Mouse (Mus musculus) cerebellum, postnatal 4 days (tissue): Measurements from ENCODE around the gene Myh9.

ENCODE experiments used
- DNase-seq, 2 experiments: peaks; one replicate each; pipeline ENCODE4 v3.0.0; 2022; ENCODE audit warnings: low spot score in 2 of 2, mixed read lengths in 1 of 2

Myh9 gene

DNA sequence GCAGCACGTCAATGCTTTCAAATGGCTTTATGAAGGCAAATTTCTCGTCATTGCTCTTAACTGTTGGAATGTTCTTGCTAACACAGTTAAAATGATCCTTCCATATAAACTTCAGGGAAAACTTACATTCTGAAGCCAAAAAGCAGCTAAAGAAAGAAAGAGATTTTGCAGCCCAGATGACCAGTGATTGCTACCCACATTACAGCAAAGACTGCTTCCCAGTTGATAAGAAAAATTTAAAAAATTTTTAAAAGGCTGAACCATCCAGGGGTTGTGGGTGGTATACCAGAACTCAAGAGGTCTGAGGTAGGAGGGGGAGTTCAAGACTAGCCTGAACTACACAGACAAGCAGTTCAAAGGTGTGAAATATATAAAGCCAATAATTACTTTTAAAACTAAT is 1.1 kb upstream of the Myh9 start:
- DNase-seq, result no peak

DNA sequence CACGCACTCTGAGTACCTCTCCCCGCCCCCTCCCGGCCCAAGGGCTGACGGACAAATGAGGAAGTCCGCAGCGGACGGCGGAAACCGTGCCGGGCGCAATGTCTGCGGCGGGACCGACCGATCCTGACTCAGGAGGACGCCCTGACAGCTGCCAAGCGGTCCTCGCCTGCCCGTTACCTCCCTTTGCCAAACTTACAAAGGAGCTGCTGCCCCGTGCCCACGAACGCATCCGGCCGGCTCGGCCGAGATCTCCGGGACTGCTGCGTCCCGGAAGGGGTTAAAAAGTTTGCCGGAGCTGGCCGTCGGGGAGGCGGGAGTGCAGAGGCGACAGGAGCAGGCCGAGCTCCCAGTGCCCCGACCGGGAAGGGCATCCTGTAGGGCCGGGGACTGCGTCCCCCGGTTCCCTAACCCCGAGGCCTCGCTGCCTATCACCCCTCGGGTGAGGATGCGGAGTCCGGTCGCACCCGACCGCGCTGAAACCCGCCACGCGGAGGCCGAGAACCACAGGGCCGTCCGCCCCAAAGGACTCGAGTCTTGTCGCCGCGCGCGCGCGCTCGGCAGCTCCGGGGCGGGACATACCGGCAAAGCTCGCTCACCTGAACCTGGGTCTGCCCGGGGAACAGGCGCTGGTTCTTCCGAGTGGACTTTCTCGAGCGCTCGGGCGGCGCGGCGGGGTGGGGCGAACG is 471 bp downstream of the Myh9 start:
- no peak for DNase-seq

DNA sequence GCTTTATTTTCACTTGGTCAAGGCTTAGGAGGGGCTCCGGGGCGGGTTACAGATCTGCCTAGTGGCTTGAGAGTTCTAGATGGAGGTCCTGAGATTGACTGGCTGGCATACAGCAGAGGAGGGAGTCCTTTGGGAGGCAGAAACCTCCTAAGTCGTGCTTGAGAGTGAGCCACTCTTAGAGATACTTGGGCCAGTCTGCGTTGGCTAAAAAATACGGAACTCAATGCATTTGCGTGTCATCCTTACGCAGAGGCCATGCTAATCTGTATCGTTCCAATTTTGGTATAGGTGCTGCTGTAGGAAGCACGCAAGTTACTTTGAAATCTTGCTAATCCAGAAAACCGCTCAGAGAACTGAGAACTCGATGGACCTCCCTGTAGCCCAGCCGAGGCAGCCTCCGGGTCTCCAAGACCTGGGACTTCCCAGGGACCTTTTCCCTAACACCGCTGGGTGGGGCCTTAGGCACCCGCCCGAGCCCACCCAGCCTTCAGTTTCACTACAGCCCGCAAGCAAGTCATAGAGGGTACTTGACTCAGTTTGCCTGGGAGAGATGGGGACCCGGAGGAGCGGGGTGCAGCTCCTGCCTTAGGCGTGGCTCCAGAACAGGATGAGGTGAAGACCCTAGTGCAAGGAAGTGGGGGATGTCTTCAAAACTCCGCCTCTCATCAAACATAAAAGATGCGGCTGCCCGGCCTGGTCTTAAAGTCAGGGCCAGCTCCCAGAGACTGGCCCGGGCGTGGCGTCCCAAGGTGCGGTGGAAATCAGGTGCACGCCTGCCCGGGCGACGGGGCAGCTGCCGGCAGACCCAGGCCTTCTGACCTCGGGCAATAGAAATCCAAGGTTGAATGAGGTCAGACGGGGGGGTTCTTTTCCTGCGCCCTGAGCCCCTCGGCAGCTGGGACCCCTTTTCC is 1.3 kb downstream of the Myh9 start:
- DNase-seq, result no peak

DNA sequence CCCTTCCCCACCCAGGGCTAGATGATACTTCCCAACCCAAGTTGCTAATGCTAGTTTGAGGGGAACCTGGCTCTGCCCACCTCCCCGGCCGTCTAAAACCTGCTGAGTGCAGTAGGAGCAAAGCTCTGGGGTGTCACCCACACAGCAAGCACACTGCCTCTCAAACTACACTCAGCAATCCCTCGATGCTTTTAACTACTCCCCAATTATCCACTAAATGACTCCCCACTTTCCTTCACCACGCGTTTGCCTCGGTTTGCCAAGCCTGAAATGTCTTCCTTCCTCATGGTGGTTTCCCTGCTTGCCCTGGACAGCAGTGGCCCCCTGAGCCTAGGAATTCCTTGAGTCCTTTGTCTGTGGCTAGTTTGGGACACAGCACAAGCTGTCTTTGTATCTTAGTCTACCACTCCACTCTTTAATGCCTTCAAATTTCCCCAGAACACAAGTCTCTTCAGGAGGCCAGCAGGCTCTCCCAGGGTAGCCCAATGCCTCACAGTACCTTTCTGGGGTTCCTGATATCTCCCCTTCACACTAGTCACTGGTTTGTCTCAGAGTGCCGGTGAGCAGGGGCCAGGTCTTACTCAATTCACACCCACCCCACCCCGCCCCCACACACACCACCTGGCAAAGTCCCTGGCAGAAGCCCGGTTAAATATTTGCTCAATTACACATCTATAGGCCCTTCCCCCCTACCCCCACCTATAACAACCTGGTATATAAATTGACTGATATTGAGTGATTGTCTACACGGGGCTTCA is 2.3 kb downstream of the Myh9 start:
- no peak for DNase-seq

DNA sequence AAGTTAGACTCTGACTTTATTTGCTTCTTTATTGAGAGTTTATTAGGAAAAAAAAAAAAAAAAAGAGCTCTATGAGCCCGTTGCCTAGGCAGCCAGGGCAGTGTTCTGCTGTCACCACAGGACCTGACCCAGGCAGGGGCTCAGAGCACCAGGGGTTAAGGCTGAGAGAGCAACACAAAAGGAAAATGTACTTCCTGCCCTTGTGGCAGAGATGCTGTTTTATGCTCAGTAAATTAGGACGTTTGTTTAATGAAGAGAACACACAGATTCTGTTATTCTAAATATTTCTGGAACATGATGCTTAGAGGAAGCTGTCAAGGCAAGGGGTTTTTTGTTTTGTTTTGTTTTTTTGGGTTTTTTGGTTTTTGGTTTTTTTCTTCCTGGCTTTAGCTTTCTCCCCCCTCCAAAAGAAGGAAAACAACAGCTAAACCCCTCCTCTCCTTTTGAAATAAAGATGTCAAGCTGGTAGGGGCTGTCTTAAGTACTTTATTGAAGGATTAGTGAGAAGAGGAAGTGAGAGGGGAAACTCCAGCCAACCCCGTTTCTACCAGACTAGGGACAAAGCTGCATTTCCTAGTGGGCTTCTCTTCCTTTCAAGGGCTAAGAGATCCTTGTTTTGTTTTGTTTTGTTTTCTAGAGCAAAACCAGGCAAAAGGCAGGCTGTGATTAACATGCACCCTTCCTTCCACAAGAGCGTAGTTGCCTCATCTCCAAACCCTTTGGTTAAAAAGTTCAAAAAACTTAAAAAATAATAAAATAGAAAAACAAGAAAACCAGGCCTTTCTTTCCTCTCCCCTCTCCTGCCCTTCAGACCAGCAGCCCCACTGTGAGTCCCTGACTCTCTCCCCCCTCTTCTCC is 3.2 kb downstream of the Myh9 start:
- no peak for DNase-seq

DNA sequence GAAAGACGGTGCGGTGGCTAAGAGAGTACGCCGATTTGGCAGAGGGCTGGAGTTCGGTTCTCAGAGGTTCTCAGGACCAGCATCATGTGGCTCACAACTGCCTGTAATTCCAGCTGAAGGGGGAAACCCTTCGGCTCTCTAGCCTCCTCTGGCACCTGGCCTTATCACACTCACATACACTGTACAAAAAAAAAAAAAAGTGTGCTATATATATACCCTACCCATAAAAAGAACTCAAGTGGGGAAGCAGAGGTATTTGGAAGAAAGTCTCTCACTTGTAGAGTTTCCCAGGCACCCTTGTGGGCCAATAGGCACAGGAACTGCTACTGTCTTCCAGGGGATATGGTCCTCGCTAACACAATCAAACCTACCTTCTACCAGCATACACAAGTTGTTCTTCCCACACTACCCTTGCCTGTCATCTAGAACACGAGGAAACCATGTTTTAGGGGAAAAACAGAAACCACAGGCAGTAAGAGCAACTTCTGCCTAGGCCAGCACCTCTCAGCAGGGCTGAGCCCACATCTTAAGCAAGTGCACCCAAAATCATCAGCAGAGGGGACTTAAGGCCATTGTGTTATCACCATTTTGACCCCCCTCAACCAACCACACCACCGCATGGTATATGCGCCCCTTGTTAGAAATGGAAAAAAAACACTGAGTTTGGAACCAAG is 4.4 kb downstream of the Myh9 start:
- no peak for DNase-seq

DNA sequence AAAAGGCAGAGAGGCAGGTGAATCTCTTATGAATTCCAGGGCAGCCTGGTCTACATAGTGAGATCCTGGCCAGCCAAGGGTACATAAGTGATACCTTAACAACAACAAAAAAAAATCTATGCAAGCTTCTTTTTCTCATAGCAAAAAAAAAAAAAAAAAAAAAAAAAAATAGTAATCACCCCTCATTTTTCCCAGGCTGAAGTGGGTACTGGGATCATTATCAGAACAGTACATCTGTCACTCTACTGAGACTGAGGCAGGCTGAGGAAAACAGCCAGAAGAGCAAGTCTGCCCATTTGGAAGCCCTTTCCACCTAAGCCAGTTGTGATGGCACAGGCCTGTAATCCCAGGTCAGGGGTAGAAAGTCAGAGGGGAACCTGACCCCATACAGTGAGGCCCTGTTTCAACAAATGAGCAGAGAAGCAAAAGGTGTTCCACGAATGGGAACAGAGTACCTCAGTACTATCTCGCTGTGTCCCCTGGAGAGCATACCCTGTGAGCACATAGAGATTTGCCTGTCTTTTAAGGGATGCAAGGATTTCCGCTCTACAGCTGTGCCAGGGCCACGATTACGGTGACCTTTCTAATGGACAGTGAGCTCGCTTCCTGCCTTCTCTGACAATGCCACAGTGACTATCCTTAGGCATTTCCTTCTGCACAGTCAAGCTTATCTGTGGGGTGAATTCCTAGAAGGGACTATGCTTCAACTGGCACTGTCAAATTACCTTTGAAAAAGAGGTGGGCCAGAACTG is 5.1 kb downstream of the Myh9 start:
- no peak for DNase-seq

DNA sequence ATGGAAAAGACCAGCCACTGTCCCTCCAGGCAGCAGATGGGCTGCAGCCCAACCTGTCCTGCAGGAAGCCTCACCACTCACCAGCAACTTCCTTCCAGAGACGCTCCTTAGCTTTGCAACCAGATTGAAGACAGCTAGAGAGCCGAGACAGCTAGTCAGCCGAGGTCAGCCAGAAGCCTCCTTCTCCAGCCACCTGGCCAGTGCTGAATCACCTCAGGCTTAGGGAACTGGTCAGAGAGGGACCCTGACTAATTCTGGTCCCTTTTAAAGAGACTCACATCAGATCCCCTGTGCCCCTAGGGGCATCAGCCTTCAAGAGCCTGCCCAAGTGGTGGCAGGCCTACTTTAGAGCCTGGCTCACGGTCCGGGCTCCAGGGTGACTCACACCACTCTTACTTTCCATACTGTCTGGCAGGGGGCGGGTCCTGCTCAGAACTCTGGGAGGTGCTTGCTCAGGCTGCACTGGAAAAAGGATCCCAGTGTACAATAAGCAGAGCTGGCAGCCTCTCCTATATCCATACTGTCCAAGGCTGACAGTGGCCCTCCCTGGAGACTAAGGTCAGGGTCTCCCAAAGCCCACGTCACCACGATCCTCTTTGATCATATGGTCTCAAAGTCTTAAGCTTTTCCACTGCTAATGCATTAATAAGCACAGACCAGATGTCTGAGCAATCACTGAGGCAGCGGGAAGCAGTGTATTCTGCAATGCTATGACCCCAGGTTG is 5.9 kb downstream of the Myh9 start:
- no peak for DNase-seq

DNA sequence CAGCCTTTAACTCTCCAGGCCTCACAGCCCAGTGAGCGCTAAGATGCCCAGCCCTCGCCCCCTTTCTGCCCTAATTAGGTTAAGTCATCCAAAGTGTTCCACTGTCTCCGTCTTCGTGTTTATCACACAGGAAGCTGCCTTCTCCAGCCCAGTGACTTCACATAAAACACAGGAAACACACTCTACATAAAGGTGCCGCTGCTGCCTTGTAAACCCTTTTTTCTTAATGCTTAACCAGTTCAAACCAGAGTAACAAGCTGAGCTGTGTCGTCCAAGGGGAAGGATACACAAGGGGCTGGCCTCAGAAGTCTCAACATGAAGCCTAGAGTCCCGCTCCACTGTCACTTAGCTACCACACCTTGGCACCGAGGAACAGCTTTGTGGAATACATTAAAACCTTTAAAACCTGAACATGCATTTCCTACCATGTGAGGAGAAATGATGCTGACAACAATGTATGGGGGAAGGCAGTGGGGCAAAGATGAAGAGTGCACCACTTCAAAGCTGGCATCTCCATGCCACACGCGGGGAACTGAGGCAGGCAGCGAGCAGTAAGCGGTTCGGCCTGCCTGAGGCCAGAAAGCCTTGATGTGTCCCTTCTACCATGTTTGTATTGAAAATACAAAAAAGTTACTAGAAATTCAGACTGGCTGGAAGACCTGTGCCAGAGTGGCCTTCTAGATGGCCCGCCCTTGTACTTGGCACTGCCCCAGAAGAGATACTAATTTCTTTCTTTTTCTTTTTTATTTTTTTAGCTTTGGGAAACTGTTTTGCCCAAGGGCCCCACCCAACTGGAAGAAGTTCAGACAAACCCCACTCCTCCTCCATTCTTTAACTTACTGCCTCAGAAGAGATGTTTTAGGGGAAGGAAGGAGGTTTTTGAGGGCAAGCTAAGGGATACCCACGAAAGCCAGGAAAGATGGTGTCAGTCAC is 7.4 kb downstream of the Myh9 start:
- no peak for DNase-seq

DNA sequence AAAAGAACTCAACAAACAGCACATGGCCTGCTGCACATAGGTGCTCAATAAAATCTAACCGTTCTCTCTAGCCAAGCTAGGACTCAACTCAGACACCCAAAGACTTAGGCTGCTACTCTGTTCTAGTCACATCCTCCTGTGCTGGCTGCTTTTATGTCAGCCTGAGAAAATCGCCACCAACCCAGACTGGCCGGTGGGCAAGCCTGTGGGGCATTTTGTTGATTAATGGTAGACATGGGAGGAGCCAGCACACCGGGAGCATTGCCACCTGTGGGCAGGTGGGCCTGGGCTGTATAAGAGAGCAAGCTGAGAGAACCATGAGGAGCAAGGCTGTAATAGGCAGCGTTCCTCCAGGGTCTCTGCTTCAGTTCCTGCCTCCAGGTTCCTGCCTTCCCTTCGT is 8.2 kb downstream of the Myh9 start:
- DNase-seq, result no peak

DNA sequence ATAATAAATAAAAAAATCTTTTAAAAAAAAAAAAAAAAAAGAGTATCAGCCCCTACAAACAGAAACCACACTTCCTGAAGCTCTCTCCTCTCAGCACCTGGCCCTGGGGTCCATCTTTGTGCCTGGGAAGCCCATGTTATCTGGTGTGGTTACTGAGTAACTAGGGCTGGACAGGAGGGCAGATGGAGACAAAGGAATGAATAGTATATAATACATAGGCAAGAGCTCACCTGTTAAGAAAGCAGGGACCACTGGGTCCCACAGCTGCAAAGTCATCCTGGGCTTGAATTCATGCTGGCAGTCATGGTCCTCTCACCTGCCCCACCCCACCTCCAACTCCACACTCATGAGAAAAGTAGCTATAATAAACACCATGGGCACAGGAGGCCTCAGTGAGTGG is 8.9 kb downstream of the Myh9 start:
- DNase-seq, result no peak

DNA sequence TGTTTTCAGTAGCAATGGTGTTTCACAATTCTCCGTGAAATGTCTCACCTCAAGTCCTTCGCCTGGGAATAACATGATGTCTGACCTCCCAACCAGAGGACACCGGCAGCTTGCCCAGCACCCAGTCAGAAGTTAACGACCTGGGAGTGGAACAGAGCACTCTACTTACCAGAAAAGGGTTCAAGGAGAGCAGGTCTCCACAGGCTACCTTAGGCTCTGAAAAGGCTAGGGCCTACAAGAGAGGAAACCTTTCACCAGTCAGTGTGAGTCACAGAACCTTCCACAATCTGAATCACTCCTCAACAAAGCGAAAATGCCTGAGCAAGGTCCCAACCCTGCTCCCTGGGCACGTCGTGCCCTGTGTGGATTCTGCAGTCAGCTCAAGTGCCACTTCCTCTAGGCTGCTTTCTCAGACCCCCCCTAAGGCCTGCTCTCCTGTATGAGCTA is 9.5 kb downstream of the Myh9 start:
- no peak for DNase-seq

DNA sequence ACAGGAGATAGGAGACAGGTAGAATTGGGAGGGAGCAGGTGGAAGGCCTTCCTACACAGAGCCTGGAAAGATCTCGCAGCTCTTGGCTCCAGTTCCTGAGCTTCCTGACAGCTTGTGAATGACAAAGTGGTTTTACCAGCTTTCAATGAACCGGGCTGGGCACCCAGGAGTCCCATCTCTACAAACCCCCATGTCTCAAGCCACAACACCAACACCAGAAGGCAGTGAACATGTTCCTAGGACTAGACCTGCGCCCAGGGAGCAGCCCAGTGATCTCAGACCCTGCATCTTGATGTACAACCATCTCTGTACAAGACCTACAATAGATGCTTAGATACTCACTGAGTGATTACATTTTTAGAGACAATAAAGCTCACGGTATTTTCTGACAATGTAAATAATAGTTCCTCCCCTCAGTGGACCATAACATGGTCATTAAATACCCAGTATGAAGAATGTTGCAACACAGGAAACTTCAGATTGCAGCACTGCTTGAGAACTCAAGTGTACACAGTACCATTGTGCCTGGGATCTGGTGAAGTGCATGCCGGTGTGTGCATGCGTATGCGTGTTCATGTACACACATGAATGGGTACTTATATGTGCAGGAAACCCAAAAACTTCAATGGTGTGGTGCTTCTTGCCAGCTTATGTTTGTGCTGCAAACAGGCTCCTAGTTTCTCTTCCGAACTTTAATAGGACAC is 10.1 kb downstream of the Myh9 start:
- no peak for DNase-seq

DNA sequence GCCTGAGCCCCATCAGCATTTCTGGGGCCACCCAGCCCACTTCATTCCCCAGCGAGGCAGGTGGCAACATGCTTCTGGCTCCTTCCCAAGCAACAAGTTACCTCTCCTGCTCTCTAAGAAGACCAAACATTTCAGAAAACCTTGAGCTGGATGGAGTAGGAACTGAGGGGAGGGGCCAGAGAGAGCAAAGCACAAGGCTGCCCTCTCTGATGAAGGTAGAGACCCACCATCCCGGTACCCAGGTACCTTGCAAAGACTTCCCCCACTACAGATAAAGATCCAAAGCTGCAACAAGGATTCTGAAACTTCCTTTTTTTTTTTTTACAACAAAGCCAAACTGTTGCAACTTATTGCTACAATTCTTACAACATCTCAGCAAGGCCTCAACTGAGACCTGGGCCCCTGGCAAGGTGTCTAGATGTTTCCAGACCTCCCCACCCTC is 10.8 kb downstream of the Myh9 start:
- DNase-seq, result no peak

DNA sequence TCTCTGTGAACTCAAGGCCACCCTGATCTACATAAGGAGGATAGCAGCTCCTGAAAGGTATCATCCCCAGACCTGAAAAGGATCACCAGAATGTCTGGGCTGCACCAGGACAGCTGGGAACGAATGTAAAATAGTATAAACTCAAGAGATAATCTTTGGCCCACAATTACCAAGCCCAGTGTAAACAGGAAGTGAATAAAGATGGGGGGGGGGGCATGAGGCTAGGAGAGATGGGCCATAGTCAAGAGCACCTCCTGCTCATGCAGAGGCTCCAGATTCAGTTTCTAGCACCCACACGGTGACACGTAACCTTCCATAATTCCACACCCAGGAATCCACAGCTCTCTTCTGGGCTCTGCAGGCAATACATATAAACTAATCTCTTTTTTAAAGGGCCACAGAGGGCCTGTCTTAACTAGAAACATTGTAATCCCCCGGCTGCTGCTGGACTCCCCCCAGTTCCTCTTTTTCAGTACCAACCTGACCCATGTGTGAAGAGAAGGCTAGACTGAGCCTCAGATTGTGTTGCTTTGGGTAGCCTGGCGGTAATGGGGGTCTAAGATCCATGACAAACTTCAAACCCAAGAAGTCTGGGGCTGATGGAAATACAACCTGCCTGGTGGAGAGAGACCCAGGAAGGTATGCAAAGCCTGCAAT is 11.4 kb downstream of the Myh9 start:
- DNase-seq, result no peak

DNA sequence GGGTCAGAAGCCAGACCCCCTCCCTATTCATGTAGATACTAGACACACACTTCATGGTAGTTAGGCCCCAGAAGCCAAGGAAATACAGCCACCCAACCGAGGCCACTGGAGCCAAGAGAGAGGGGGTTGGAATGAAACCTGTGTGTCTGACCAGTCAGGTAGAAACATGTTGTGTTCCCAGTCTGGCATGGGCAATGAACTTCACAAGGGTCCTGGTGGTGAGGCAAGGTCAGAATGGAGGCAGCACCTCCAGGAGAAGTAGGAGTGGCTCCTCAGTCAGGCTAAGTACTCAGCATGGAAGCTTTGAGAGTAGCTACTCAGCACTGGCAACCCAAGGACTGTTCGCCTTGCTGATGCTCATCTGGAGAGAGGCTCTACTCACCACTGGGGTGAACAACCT is 12.4 kb downstream of the Myh9 start:
- DNase-seq, result no peak

DNA sequence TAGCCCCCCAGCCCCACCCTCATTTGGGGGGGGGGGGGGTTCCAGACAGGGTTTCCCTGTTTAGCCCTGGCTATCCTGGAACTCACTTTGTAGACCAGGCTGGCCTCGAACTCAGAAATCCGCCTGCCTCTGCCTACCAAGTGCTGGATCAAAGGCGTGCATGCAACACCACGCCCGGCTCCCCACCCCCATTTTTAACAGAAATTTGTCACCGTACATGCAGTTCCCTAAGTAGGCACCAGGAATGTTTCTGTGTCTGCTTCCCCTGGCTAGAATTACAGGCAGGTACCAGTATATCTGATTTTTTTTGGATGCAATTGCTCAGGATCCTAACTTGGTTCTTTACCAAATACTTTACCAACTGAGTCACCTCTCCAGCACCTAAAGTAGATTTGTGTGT is 13.1 kb downstream of the Myh9 start:
- DNase-seq, result no peak
